Mouse (Mus musculus) embryo, embryonic 10.5 days (tissue): ENCODE measurements around the gene Ghdc.

ENCODE experiments used
- DNase-seq: peaks from one replicate; pipeline ENCODE4 v3.0.0-alpha.2; 2015; ENCODE audit warnings: low spot score

Ghdc gene

DNA sequence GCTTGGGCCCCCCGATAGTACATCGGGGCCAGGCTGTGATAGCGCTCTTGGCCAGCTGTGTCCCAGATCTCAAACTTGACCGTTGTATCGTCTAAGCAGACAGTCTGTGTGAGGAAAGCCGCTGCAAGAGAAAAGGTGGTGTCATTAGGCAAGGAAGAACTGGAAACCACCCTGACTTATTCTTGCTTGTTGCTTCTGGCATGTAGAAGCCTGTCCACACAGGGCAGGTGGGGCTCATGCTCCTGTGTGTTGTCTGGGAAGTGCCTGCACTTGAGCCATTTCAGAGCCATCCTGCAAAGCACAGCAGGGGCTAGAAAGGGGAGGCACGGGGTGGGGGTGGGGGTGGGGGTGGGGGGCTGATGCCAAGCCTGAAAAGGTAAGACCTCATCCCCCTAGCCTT lies 52.3 kb downstream of the Ghdc start:
- DNase-seq, result no peak

DNA sequence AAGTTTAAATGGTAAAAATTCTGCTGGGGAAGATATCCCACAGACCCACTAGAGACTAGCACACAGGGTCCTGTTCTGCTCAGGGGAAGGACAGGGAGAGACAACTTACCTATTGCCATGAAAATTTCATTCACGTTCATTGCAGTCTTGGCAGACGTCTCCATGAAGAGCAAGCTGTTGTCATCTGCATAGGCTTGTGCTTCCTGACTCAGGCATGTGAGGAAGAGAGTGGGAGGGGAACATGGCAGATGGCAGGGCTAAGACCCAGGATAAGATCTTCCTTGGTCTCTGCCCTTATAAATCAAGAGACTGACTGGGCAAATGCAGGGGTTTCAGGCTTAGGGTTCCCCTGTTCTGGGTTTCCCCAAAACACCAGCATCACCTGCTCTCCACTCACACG lies 54.1 kb downstream of the Ghdc start:
- DNase-seq, result no peak
